Mouse (Mus musculus) E14TG2a.4 (cell line): Measurements from ENCODE around the gene Cadm1.

Source experiments
- CTCF ChIP-seq: conservative IDR thresholded peaks from 2 replicates; pipeline ENCODE4 v1.5.1; 2014; ENCODE audit warnings: low read length
- NANOG ChIP-seq: IDR thresholded peaks from 2 replicates; pipeline ENCODE4 v1.6.1; 2014; ENCODE audit warnings: borderline replicate concordance, low read length, mixed read lengths
- POU5F1 ChIP-seq: IDR thresholded peaks from 2 replicates; pipeline ENCODE4 v1.6.1; 2014; ENCODE audit warnings: low read length, borderline replicate concordance

DNA sequence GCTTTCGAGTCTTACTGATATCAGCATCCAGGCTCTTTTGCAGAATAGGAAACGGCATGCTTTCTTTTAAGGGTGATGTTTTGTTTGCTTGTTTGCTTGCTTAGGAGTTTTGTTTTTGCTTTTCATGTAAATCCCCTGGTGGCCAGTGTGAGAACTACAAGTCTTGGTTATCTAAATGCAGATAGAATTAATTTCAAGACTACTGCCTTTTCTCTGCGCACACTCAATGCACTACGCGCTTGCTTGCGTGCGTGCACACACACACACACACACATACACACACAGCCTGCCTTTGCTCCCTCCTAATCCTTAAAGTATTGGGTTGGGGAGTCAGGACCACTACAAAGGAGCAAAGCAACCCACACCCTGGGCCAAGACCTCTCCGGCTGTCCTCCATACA lies 326.3 kb downstream of the Cadm1 start:
- TF ChIP-seq CTCF (peak; percentile 86), POU5F1 (no peak), NANOG (no peak)
